Mouse (Mus musculus): Measurements from ENCODE around the gene Galnt2. TPM values are rescaled to one million over a fixed set of nuclear protein-coding genes. Genes with fewer than 3 reads are reported as not detected.

Galnt2 gene
- polyA plus RNA-seq, 1 experiment from 2014 or later: 35.3 TPM

DNA sequence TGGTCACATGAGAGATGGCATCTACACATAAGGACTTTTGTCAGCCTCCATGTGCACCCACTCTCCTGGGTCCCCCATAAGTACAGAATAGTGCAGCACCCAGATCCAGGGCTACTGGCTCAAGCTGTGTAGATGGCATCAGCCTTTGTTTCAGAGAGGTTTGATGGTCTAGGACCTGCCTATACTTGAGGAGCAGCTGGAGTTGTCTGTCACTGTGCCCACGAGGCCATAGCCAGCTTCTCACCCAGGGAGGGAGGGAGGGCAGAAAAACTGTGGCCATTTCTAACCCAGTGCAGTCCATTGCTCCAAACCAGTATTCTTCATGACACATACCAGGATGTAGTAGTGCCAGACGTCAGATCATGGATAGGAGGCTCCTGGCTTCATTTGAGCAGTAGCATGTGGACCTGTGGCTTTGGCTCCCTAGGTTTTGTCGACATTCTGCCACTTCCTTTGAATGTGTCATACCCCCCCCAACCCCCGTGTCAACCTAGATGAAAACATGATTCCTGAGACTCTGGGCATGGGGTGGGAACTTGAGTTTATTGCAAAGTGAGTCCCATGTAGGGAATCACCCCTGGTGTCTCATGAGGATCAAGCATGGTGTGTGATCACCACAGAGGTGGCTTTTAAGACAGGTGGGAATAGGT lies 57.1 kb downstream of the Galnt2 start:
- 77% methylated on average over 4 of the region's 4 CpGs for WGBS
- no peaks in the 10 kb centered on the region for H3K9me3 ChIP-seq (replicated peaks)
- no peak for DNase-seq (ENCODE audit: low spot score)
- no peaks in the 10 kb centered on the region for H3K36me3 ChIP-seq
- peaks cover 66% of the 10 kb centered on the region for H3K4me1 ChIP-seq
- H3K27ac ChIP-seq (replicated peaks): peak overlapping the region; percentile 95
- no peaks in the 10 kb centered on the region for H3K27me3 ChIP-seq (ENCODE audit: low read depth, poor library complexity, severe bottlenecking)
- H3K4me3 ChIP-seq: no peak overlapping the region

DNA sequence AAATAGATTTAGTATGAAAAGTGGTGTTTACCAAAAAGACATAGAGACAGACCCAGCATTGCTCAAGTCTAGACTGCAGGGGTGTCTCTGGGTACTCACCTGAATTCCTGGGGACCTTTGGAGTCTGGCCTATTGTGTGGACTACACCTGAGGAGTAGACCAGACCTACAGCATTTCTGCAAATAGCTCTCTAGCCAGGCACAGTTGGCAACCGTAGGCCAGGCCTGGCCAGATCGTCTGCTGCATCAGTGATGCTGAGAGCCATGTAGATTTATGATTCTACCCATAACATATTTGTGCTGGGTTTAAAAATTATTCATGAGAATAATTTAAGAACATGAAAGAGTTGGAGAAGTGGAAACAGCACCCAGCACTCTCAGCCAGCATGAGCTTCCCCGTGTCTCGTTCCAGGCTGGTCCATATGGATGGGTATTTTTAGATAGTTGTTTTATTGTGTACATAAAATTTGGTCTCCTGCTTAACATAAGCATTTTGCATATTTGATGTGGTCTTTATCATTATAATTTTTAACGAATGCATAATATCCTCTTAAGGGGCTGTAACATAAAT lies 58.4 kb downstream of the Galnt2 start:
- H3K4me1 ChIP-seq: peaks cover 63% of the 10 kb centered on the region

DNA sequence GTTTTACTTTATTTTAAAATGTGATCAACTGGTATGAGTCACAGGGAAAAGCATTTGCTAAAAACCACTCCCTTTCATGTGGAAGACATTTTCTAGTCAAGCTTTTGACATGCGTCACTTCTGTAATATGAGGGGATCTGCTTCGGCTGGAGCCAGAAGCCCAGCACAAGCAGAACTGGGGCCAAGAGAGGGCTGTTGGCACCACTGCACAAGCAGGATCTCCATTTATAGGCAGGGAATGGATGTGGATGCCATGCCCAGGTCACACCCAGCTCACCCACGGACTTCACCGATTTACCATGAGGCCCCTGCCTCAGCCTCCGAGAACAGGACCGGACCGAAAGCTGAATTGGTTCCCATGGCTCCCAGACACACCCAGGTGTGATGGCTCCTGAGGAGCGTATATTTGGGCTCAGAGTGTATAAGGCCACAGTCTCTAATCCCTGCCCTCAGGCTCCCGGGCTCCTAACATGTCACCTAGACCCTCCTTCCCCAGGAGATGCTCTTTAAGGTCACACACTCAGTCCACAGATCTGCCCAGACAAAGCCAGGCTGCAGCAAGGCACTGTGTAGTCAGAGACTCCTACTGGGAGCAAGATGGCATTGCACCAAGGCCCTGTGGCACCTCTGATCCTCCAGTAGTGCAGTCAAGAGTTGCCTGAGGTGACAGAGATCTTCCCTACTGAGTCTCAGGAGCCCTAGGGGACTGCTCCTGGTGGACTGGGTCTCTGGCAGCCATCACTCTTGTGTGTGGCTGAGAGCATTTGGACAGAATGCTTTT lies 59.9 kb downstream of the Galnt2 start:
- H3K4me1 ChIP-seq: peaks cover 56% of the 10 kb centered on the region
- DNase-seq (ENCODE audit: low spot score): no peak
- H3K9me3 ChIP-seq (replicated peaks): no peaks in the 10 kb centered on the region
- no peaks in the 10 kb centered on the region for H3K27me3 ChIP-seq (ENCODE audit: low read depth, poor library complexity, severe bottlenecking)
- H3K36me3 ChIP-seq: peaks cover 14% of the 10 kb centered on the region
- 88% methylated on average over 9 of the region's 9 CpGs for WGBS
- H3K27ac ChIP-seq (replicated peaks): peak overlapping the region; percentile 49
- H3K4me3 ChIP-seq: no peak overlapping the region

More for the DNA sequence above, 58.4 kb downstream of the Galnt2 start:
- H3K27ac ChIP-seq (replicated peaks): no peak overlapping the region
- peaks cover 2% of the 10 kb centered on the region; the same call in 1 of the 2 replicates for H3K36me3 ChIP-seq
- 91% methylated on average over 5 of the region's 5 CpGs for WGBS
- H3K27me3 ChIP-seq (ENCODE audit: low read depth, poor library complexity, severe bottlenecking): no peaks in the 10 kb centered on the region
- H3K4me3 ChIP-seq: no peak overlapping the region
- no peaks in the 10 kb centered on the region for H3K9me3 ChIP-seq (replicated peaks)
- no peak for DNase-seq (ENCODE audit: low spot score)

DNA sequence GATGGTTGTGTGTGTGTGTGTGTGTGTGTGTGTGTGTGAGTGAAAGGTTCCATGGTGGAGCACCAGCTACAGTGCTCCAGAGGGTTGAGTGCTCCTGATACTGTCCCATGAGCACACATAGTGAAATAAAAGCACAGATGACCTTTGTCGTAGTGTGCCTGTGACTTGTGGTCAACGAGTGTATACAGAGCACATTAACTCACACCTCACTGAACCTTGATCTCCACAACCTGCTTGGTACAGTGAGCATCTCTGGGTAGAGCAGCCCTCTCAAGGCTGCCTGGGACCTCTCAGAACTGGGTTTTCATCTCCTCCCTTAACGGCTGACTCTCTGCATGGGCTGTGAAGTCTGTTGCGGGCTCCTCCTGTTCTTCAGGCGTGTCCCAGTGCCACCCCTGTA lies 60.5 kb downstream of the Galnt2 start:
- Histone ChIP-seq H3K9me3 (replicated peaks) (no peaks in the 10 kb centered on the region), H3K27ac (replicated peaks) (peak overlapping the region; percentile 63), H3K27me3 (ENCODE audit: low read depth, poor library complexity, severe bottlenecking) (no peaks in the 10 kb centered on the region), H3K4me1 (peaks cover 50% of the 10 kb centered on the region), H3K36me3 (peaks cover 20% of the 10 kb centered on the region), H3K4me3 (no peak overlapping the region)
- WGBS: 87% methylated on average over 5 of the region's 5 CpGs
- DNase-seq (ENCODE audit: low spot score): no peak

DNA sequence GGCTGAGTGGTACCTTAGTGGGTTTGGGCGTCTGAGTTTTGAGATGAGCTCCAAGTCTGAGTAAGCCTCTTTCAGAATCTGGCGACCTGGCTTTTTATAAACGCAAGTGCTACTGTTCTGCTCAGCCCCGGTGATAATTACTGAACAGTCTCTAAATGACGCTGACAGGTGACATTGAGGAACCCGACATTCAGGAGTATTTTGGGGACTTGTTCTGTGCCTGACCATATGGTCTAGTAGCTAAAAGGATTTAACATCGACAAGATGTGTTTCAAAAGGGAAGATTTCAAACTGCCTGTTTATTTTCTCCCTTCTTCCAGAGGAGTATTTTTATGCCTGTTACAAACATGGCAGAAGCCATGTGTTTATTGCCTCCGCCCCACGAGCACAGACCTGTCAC lies 61.8 kb downstream of the Galnt2 start:
- H3K27ac ChIP-seq (replicated peaks): peak overlapping the region; percentile 63; the same call in 1 of the 2 replicates
- H3K4me1 ChIP-seq: peaks cover 39% of the 10 kb centered on the region
- DNase-seq (ENCODE audit: low spot score): no peak
- peaks cover 31% of the 10 kb centered on the region for H3K36me3 ChIP-seq
- no peaks in the 10 kb centered on the region for H3K27me3 ChIP-seq (ENCODE audit: low read depth, poor library complexity, severe bottlenecking)
- 91% methylated on average over 9 of the region's 9 CpGs for WGBS
- H3K4me3 ChIP-seq: no peak overlapping the region
- no peaks in the 10 kb centered on the region for H3K9me3 ChIP-seq (replicated peaks)

DNA sequence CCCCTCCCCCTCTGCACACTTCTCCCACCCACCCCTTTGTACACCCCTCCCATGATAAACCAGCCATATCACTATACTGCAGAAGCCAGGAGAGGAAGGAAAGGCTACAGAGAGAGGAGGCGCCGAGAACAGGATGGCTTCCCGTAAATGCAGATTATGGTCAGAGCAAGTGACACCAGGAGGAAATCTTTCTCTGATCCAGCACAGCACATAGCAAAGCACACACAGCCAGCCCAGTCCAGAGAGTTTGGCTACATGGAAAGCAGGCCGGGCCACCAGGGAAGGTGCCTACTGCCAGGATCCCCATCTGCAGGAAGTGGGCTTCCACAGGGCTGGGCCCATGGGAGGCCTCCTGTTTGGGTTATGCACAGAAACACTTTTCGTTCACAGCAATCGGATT lies 63.2 kb downstream of the Galnt2 start:
- Histone ChIP-seq H3K27me3 (ENCODE audit: low read depth, poor library complexity, severe bottlenecking) (no peaks in the 10 kb centered on the region), H3K9me3 (replicated peaks) (no peaks in the 10 kb centered on the region), H3K4me3 (no peak overlapping the region), H3K4me1 (peaks cover 32% of the 10 kb centered on the region), H3K36me3 (peaks cover 37% of the 10 kb centered on the region), H3K27ac (replicated peaks) (peak overlapping the region; percentile 3)
- DNase-seq (ENCODE audit: low spot score): no peak
- 88% methylated on average over 6 of the region's 6 CpGs for WGBS

DNA sequence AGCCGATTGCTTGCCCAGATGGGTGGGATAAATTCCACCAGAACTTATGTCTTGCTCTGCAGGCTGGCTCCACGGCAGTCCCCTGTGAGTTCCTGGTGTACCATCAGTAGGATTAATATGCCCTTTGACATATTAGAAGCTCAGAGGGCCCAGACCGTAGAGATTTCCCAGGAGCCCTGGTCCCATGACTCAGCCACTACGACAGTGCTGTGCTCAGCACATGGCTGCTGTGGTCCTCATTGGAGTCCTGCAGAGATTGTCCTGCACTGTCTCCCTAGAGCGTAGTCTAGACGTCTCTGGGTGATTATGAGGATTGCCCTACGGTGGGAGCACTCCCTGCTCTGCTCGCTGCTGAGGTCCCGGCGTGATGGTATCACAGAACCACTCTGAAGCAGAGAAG lies 63.7 kb downstream of the Galnt2 start:
- Histone ChIP-seq H3K9me3 (replicated peaks) (no peaks in the 10 kb centered on the region), H3K36me3 (peaks cover 37% of the 10 kb centered on the region), H3K27ac (replicated peaks) (peak overlapping the region; percentile 3; the same call in 1 of the 2 replicates), H3K27me3 (ENCODE audit: low read depth, poor library complexity, severe bottlenecking) (no peaks in the 10 kb centered on the region), H3K4me1 (peaks cover 32% of the 10 kb centered on the region), H3K4me3 (no peak overlapping the region)
- 87% methylated on average over 10 of the region's 10 CpGs for whole genome bisulfite sequencing
- DNase-seq (ENCODE audit: low spot score): no peak

DNA sequence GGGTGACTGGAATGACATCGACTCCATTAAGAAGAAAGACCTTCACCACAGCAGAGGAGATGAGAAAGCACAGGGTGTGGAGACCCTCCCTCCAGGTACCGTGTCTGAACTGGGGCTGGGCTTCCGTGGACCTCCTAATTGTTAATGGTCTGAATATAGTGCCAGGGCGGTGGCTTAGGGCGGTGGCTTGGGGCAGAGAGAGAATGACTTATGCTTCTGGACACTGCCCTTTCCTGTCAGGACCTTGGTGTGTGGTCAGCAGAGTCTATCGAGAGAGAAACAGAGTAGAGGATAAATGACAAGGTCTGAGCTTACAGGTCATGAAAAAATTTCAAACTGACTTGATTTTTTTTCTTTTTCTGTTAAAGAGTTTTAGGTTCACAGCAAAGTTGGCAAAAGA lies 64.2 kb downstream of the Galnt2 start:
- WGBS: 88% methylated on average over 6 of the region's 6 CpGs
- no peaks in the 10 kb centered on the region for H3K27me3 ChIP-seq (ENCODE audit: low read depth, poor library complexity, severe bottlenecking)

DNA sequence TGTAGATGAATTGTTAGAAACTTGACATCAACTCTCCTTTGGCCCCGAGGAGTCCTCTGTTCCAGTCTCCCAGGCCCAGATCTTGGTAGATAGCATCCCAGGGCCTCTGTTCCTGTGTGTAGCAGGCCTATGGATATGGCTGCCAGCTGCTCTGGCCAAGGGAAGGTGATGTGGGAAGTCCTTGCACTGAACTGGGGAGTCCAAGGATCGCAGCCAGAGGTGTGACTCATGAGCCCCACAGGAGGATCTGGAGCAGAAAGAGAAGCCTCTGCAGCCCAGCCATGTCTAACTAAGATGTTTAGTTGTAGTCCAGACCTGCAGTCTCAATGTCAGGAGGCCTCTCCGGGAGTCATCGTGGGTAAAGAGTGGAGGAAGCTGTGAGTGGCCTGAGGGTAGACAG lies 70.3 kb downstream of the Galnt2 start:
- no peak for DNase-seq (ENCODE audit: low spot score)
- no peaks in the 10 kb centered on the region; the same call in 1 of the 2 replicates for H3K4me1 ChIP-seq
- H3K27me3 ChIP-seq (ENCODE audit: low read depth, poor library complexity, severe bottlenecking): no peaks in the 10 kb centered on the region
- H3K4me3 ChIP-seq: no peak overlapping the region
- no peaks in the 10 kb centered on the region for H3K9me3 ChIP-seq (replicated peaks)
- peaks cover 57% of the 10 kb centered on the region for H3K36me3 ChIP-seq
- no peak overlapping the region for H3K27ac ChIP-seq (replicated peaks)
- 94% methylated on average over 4 of the region's 4 CpGs for WGBS

More for the DNA sequence above, 64.2 kb downstream of the Galnt2 start:
- peak overlapping the region; percentile 3; the same call in 1 of the 2 replicates for H3K27ac ChIP-seq (replicated peaks)
- no peaks in the 10 kb centered on the region for H3K9me3 ChIP-seq (replicated peaks)
- H3K4me1 ChIP-seq: peaks cover 30% of the 10 kb centered on the region
- no peak overlapping the region for H3K4me3 ChIP-seq
- DNase-seq (ENCODE audit: low spot score): no peak
- peaks cover 37% of the 10 kb centered on the region for H3K36me3 ChIP-seq

DNA sequence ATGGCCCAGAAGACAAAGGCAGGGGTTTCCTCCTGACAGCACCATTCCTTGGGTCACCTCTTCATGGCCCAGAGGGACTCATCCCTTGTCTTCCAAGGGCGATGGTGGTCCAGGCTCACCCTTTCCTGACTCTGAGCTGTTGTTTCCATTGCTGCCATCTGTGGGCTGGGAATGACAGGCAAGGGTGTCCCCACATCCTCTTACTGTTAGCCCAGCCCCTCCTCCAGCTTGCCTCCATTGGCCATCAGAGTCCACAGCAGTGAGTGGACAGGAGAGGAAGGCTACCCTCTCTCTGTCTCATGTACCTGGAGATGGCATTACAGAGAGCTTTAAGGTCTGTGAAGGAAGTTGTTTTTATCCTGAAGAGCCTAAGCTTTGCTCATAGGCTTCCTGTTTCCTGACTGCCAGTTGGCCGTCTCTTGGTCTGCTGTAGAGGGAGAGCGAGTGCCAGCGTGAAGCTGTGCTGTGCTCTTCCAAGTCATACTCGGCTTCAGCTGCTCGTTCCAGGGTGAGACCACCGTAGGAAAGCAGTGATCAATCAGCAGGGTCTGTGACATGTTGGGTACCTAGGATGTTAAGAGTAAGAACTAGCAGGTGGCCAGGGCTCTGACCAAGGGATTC lies 70.9 kb downstream of the Galnt2 start:
- H3K27me3 ChIP-seq (ENCODE audit: low read depth, poor library complexity, severe bottlenecking): no peaks in the 10 kb centered on the region
- no peaks in the 10 kb centered on the region for H3K9me3 ChIP-seq (replicated peaks)
- H3K4me3 ChIP-seq: no peak overlapping the region
- H3K36me3 ChIP-seq: peaks cover 56% of the 10 kb centered on the region
- DNase-seq (ENCODE audit: low spot score): no peak
- WGBS: 90% methylated on average over 7 of the region's 7 CpGs
- H3K27ac ChIP-seq (replicated peaks): no peak overlapping the region
- H3K4me1 ChIP-seq: no peaks in the 10 kb centered on the region; the same call in 1 of the 2 replicates

DNA sequence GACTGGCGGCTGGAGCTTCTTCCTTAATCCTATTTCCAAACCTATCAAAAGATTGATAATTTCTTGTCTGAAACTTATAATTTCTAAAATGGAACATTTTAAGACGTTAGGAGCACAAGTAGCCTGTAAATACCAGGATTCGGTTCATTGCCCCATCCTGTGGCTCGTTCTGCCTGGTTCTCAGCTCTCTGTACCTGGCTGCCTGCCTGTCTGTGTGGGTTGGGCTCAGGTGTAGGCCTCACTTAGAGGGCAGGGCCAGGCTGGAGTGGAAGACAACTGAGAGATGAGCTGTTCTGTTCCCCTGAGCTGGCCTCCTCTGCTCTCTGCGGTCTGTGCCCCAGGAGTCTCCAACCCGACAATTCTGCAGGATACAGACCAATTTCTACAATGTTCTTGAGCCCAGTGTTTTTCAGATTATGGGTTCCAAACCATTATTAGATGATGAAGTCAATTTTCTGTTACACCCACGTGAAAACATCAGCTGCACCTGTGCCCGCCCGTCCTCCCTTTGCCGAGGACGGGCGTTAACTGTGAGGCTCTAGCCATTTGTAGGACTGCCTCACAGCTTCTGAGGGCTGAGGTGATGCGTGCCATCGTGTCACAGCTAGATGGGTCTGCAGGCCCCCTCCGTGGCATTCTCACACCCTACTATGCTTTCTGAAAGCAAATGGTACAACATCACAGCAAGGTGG lies 72.2 kb downstream of the Galnt2 start:
- no peak for DNase-seq (ENCODE audit: low spot score)
- Histone ChIP-seq H3K9me3 (replicated peaks) (no peaks in the 10 kb centered on the region), H3K4me3 (no peak overlapping the region), H3K36me3 (peaks cover 59% of the 10 kb centered on the region), H3K27me3 (ENCODE audit: low read depth, poor library complexity, severe bottlenecking) (no peaks in the 10 kb centered on the region), H3K4me1 (no peaks in the 10 kb centered on the region; the same call in 1 of the 2 replicates), H3K27ac (replicated peaks) (peak overlapping the region; percentile 38; the same call in 1 of the 2 replicates)
- WGBS: 93% methylated on average over 15 of the region's 15 CpGs

DNA sequence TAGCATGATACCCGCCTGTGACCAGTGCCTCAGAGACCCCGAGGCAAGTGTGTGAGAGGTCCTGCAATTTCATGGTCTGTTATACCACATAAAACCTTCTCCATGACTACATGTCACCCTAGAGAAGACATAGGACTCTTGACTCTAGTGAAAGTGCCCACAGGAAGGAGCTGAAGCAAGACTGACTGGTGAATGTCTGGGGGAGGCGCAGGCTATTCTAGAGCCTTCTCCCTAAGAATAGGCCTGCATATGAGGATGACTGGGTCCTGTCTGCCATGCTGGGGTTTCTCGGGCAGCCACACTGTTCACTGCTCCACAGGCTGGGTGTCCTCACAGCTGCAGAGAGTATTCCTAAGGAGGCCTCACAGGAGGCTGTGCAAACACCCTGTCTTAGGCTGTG lies 73.0 kb downstream of the Galnt2 start:
- Histone ChIP-seq H3K9me3 (replicated peaks) (no peaks in the 10 kb centered on the region), H3K36me3 (peaks cover 60% of the 10 kb centered on the region)
- WGBS: 87% methylated on average over 4 of the region's 4 CpGs

More for the DNA sequence above, 73.0 kb downstream of the Galnt2 start:
- no peak for DNase-seq (ENCODE audit: low spot score)
- Histone ChIP-seq H3K27me3 (ENCODE audit: low read depth, poor library complexity, severe bottlenecking) (no peaks in the 10 kb centered on the region), H3K27ac (replicated peaks) (peak overlapping the region; percentile 38), H3K4me3 (no peak overlapping the region), H3K4me1 (no peaks in the 10 kb centered on the region; the same call in 1 of the 2 replicates)

Measured in midbrain, embryonic 10.5 days (tissue).